Mouse (Mus musculus): Measurements from ENCODE around the gene Ncapg2. TPM values are rescaled to one million over a fixed set of nuclear protein-coding genes. Genes with fewer than 3 reads are reported as not detected.

Ncapg2 gene
- total RNA-seq (2012; rRNA removed), result 95.2 and 104 TPM in 2 replicates
- 100 to 1,000 TPM in 1 of 2 experiments, 10 to 100 TPM in 1; 89.3 to 102 TPM for polyA plus RNA-seq (2012; ENCODE audit: insufficient read depth in 1 of 2, insufficient read length in 2 of 2, low read depth in 1 of 2, low replicate concordance in 2 of 2, missing spikeins in 1 of 2)

- Histone ChIP-seq H3K36me3 (ENCODE audit: control insufficient read depth in 1 of 2, insufficient read depth in 2 of 2, low read length in 2 of 2) (peaks cover 24 to 28% of the 10 kb centered on the region in 2 experiments), H3K4me1 (ENCODE audit: control insufficient read depth in 1 of 2, insufficient read depth in 2 of 2, low read length in 2 of 2) (peaks cover 21 to 25% of the 10 kb centered on the region in 2 experiments), H3K9me3 (replicated peaks; ENCODE audit: insufficient read depth, low read length) (no peaks in the 10 kb centered on the region), H3K27ac (ENCODE audit: control insufficient read depth, low read depth, low read length) (peak within 1 kb of the TSS; percentile 68), H3K9ac (ENCODE audit: control insufficient read depth, low read depth, low read length, poor library complexity, severe bottlenecking) (peak within 1 kb of the TSS; percentile 85), H3K27me3 (ENCODE audit: control insufficient read depth in 1 of 2, insufficient read depth in 2 of 2, low read length in 2 of 2) (no peaks in the 10 kb centered on the region), H3K79me2 (ENCODE audit: control insufficient read depth, insufficient read depth, low read length, poor library complexity) (peaks cover 33% of the 10 kb centered on the region), H3K4me3 (ENCODE audit: control insufficient read depth in 1 of 2, insufficient read depth in 1 of 2, low read depth in 2 of 2, low read length in 2 of 2) (peak within 1 kb of the TSS; percentile 72 to 85)
- TF ChIP-seq GATA1 (IDR thresholded peaks at IDR 0.05; ENCODE audit: low read depth, low read length) (peak; percentile 70; the same call in 1 of the 2 replicates), MYB (IDR thresholded peaks at IDR 0.05; ENCODE audit: low read depth, low read length) (no peak), USF1 (IDR thresholded peaks at IDR 0.05; ENCODE audit: low read depth, low read length) (no peak), TBP (IDR thresholded peaks at IDR 0.05; ENCODE audit: low read depth, low read length) (peak; percentile 71), POLR2A (IDR thresholded peaks at IDR 0.05; ENCODE audit: control insufficient read depth in 1 of 2, insufficient read depth in 1 of 2, low read depth in 1 of 2, low read length in 2 of 2, poor library complexity in 1 of 2) (peak; percentile 97 to 99), E2F4 (IDR thresholded peaks at IDR 0.05; ENCODE audit: borderline replicate concordance, low read depth, low read length) (no peak), SIN3A (IDR thresholded peaks at IDR 0.05; ENCODE audit: low read length) (no peak), ZNF384 (IDR thresholded peaks at IDR 0.05; ENCODE audit: low read depth, low read length) (no peak), NELFE (IDR thresholded peaks at IDR 0.05; ENCODE audit: low read depth, low read length) (no peak)
- peak; percentile 100 for DNase-seq (ENCODE audit: low read depth, low spot score)
Measured at GRCm38 (mm10) chr12:116405045-116405835, at the start of gene Ncapg2. Gene Ncapg2 (plus strand): TSS chr12:116405402.

GRCm38 (mm10) chr12:116362091-116362490, 43.1 kb upstream of the Ncapg2 start:
- Histone ChIP-seq H3K4me1 (ENCODE audit: control insufficient read depth in 1 of 2, insufficient read depth in 2 of 2, low read length in 2 of 2) (peaks cover 17 to 22% of the 10 kb centered on the region in 2 experiments), H3K9ac (ENCODE audit: control insufficient read depth, low read depth, low read length, poor library complexity, severe bottlenecking) (no peak overlapping the region), H3K27ac (ENCODE audit: control insufficient read depth, low read depth, low read length) (no peak overlapping the region), H3K79me2 (ENCODE audit: control insufficient read depth, insufficient read depth, low read length, poor library complexity) (no peaks in the 10 kb centered on the region), H3K9me3 (replicated peaks; ENCODE audit: insufficient read depth, low read length) (no peaks in the 10 kb centered on the region), H3K4me3 (ENCODE audit: control insufficient read depth in 1 of 2, insufficient read depth in 1 of 2, low read depth in 2 of 2, low read length in 2 of 2) (no peak overlapping the region), H3K36me3 (ENCODE audit: control insufficient read depth in 1 of 2, insufficient read depth in 2 of 2, low read length in 2 of 2) (peaks cover 30 to 32% of the 10 kb centered on the region in 2 experiments), H3K27me3 (ENCODE audit: control insufficient read depth in 1 of 2, insufficient read depth in 2 of 2, low read length in 2 of 2) (no peaks in the 10 kb centered on the region)
- DNase-seq (ENCODE audit: low read depth, low spot score), result peak; percentile 63
- TF ChIP-seq RCOR1 (IDR thresholded peaks at IDR 0.05; ENCODE audit: low read depth, low read length), result peak; percentile 96
- no peak for TF ChIP-seq CTCF (IDR thresholded peaks at IDR 0.05 in 2 of 3, conservative IDR thresholded peaks at IDR 0.05 in 1 of 3; ENCODE audit: control insufficient read depth in 1 of 3, insufficient read depth in 1 of 3, low read depth in 2 of 3, low read length in 3 of 3, poor library complexity in 1 of 3, severe bottlenecking in 1 of 3)
- no peak for TF ChIP-seq POLR2AphosphoS5 (IDR thresholded peaks at IDR 0.05; ENCODE audit: borderline replicate concordance, low read depth, low read length)
- TF ChIP-seq GABPA (IDR thresholded peaks at IDR 0.05; ENCODE audit: low read depth, low read length), result no peak
- peak; percentile 87 for TF ChIP-seq ETS1 (IDR thresholded peaks at IDR 0.05; ENCODE audit: low read depth, low read length)
- TF ChIP-seq SIN3A (IDR thresholded peaks at IDR 0.05; ENCODE audit: low read length), result peak; percentile 92
- TF ChIP-seq ZC3H11A (IDR thresholded peaks at IDR 0.05; ENCODE audit: low read depth, low read length), result no peak; the same call in 1 of the 2 replicates
- peak; percentile 89 for TF ChIP-seq BHLHE40 (IDR thresholded peaks at IDR 0.05; ENCODE audit: borderline replicate concordance, low read depth, low read length)
- TF ChIP-seq NRF1 (IDR thresholded peaks at IDR 0.05; ENCODE audit: insufficient read depth, low read depth, low read length, poor library complexity, severe bottlenecking), result no peak
- peak; percentile 91 for TF ChIP-seq USF1 (IDR thresholded peaks at IDR 0.05; ENCODE audit: low read depth, low read length)
- peak; percentile 97 for TF ChIP-seq MXI1 (IDR thresholded peaks at IDR 0.05; ENCODE audit: low read depth, low read length)
- TF ChIP-seq TCF12 (IDR thresholded peaks at IDR 0.05; ENCODE audit: low read depth, low read length), result peak; percentile 81
- TF ChIP-seq JUND (IDR thresholded peaks at IDR 0.05; ENCODE audit: low read depth, low read length), result no peak
- no peak for TF ChIP-seq RAD21 (IDR thresholded peaks at IDR 0.05; ENCODE audit: low read depth, low read length)
- TF ChIP-seq TAL1 (IDR thresholded peaks at IDR 0.05; ENCODE audit: low read length), result no peak
- no peak for TF ChIP-seq KAT2A (conservative IDR thresholded peaks at IDR 0.05; ENCODE audit: low read depth, low read length)
- TF ChIP-seq CHD2 (IDR thresholded peaks at IDR 0.05; ENCODE audit: low read length), result peak; percentile 18; the same call in 1 of the 2 replicates
- no peak for TF ChIP-seq TBP (IDR thresholded peaks at IDR 0.05; ENCODE audit: low read depth, low read length)
- TF ChIP-seq POLR2A (IDR thresholded peaks at IDR 0.05; ENCODE audit: control insufficient read depth in 1 of 2, insufficient read depth in 1 of 2, low read depth in 1 of 2, low read length in 2 of 2, poor library complexity in 1 of 2), result no peak
- peak; percentile 70; the same call in 1 of the 2 replicates for TF ChIP-seq MAFK (IDR thresholded peaks at IDR 0.05; ENCODE audit: borderline replicate concordance, low read depth, low read length)
- TF ChIP-seq USF2 (IDR thresholded peaks at IDR 0.05; ENCODE audit: borderline replicate concordance in 1 of 2, insufficient read depth in 1 of 2, low read depth in 1 of 2, low read length in 2 of 2), result peak in 1 of 2 experiments; percentile 64; a peak in 2 of 4 replicates
- TF ChIP-seq MAZ (IDR thresholded peaks at IDR 0.05; ENCODE audit: low read depth, low read length), result no peak
- 0 out of 2 replicates have a peak, but pooled peaks have one; percentile 50 for TF ChIP-seq MEF2A (IDR thresholded peaks at IDR 0.05; ENCODE audit: extremely low read depth, insufficient replicate concordance, low read depth, low read length, poor library complexity, severe bottlenecking)

Data from MEL (cell line).